Mouse (Mus musculus): ENCODE measurements around the gene Dock8. TPM values are rescaled to one million over a fixed set of nuclear protein-coding genes. Genes with fewer than 3 reads are reported as not detected.

The Dock8 gene
- polyA plus RNA-seq, 1 experiment from 2014 or later: 5.6 TPM

GRCm38 (mm10) chr19:25132322-25132721 lies 133.0 kb downstream of the Dock8 start:
- WGBS: 6% methylated on average over 4 of the region's 4 CpGs
- no peaks in the 10 kb centered on the region for H3K36me3 ChIP-seq (ENCODE audit: control insufficient read depth, insufficient read depth, low read length)
- no peak for ATAC-seq (ENCODE audit: low read depth)
- peak; percentile 23 for DNase-seq (ENCODE audit: low spot score)
- H3K4me2 ChIP-seq (ENCODE audit: low read depth, low read length): no peak overlapping the region
- no peak overlapping the region for H3K9ac ChIP-seq (ENCODE audit: low read depth, low read length)
- H3K4me1 ChIP-seq (ENCODE audit: control insufficient read depth, insufficient read depth, low read length): no peaks in the 10 kb centered on the region
- no peak overlapping the region for H3K27ac ChIP-seq (replicated peaks; ENCODE audit: low read depth, low read length)
- H3K27me3 ChIP-seq (replicated peaks; ENCODE audit: control insufficient read depth, insufficient read depth, low read length): no peaks in the 10 kb centered on the region
- no peak overlapping the region for H3K4me3 ChIP-seq (ENCODE audit: low read depth, low read length)
- no peaks in the 10 kb centered on the region for H3K9me3 ChIP-seq (ENCODE audit: control insufficient read depth, low read length)

DNA sequence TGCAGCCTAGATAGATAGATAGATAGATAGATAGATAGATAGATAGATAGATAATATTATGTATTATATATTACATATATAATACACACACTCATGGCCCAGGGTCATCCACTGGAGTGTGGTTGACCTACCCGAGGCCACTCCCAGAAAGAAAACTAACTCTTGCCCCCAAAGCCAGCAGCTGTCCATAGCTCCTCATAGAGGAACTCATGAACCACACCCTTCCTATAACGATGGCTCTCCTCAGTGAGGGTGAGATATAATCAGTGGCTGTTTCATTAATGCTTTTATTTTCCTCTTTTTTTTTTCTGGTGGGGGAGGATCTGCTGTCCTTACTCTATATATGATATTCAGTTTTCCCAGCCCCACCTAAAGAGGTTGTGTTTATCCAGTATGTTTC lies 134.6 kb downstream of the Dock8 start:
- Histone ChIP-seq H3K4me2 (ENCODE audit: low read depth, low read length) (no peak overlapping the region), H3K9ac (ENCODE audit: low read depth, low read length) (no peak overlapping the region), H3K4me1 (ENCODE audit: control insufficient read depth, insufficient read depth, low read length) (no peaks in the 10 kb centered on the region), H3K27me3 (replicated peaks; ENCODE audit: control insufficient read depth, insufficient read depth, low read length) (no peaks in the 10 kb centered on the region), H3K27ac (replicated peaks; ENCODE audit: low read depth, low read length) (no peak overlapping the region), H3K36me3 (ENCODE audit: control insufficient read depth, insufficient read depth, low read length) (no peaks in the 10 kb centered on the region), H3K9me3 (ENCODE audit: control insufficient read depth, low read length) (no peaks in the 10 kb centered on the region), H3K4me3 (ENCODE audit: low read depth, low read length) (no peak overlapping the region)
- ATAC-seq (ENCODE audit: low read depth): no peak
- WGBS: 78% methylated on average over 2 of the region's 2 CpGs
- DNase-seq (ENCODE audit: low spot score): no peak

- ATAC-seq (ENCODE audit: low read depth): no peak
- 71% methylated on average over 1 of the region's 1 CpGs for WGBS
- Histone ChIP-seq H3K4me1 (ENCODE audit: control insufficient read depth, insufficient read depth, low read length) (no peaks in the 10 kb centered on the region), H3K36me3 (ENCODE audit: control insufficient read depth, insufficient read depth, low read length) (no peaks in the 10 kb centered on the region), H3K27me3 (replicated peaks; ENCODE audit: control insufficient read depth, insufficient read depth, low read length) (no peaks in the 10 kb centered on the region), H3K9me3 (ENCODE audit: control insufficient read depth, low read length) (no peaks in the 10 kb centered on the region), H3K4me3 (ENCODE audit: low read depth, low read length) (no peak overlapping the region), H3K9ac (ENCODE audit: low read depth, low read length) (no peak overlapping the region), H3K4me2 (ENCODE audit: low read depth, low read length) (no peak overlapping the region), H3K27ac (replicated peaks; ENCODE audit: low read depth, low read length) (no peak overlapping the region)
- no peak for DNase-seq (ENCODE audit: low spot score)
Observed at GRCm38 (mm10) chr19:25136171-25136570, 136.8 kb downstream of the Dock8 start.

DNA sequence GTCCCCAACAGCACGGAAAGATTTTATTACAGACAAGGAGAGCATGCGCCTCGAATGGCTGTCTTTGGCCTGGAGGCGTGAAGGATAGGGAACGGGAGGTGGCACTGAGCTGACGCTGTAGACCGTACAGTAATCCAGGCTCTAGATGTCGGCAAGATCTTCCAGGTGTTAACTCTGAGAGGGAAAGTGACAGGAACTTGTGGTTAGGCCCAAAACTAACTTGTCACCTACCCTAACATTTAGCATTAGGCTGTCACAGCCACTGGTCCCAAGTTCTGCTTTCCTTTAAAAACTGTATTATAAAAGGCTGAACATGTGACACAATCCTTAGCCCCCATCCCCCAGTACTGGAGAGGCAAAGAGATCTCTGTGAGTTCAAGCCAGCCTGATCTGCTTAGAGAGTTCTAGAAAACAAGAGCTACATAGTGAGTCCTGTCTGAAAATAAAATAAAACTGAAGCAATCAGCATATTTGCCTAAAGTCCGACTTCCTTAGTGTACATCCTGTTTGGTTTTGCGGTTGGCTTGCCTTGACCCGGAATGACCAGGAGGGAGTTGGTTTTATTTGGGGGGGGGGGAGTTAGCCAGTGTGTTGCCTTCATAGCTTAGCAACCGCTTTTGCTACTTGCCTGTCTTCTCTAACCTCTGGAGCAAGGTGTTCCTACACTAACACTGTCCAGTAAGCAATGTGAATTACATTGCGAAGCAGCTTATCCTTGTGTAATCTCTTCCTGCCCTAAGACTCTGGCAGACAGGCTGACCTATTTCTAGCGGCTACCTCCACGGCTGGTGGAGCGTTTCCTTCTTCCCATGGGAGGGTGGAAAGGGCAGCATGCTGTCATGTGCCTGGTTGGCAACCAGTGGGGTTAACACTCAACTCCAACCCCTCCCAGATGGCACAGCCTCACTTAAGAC lies 138.8 kb downstream of the Dock8 start:
- no peaks in the 10 kb centered on the region for H3K27me3 ChIP-seq (replicated peaks; ENCODE audit: control insufficient read depth, insufficient read depth, low read length)

DNA sequence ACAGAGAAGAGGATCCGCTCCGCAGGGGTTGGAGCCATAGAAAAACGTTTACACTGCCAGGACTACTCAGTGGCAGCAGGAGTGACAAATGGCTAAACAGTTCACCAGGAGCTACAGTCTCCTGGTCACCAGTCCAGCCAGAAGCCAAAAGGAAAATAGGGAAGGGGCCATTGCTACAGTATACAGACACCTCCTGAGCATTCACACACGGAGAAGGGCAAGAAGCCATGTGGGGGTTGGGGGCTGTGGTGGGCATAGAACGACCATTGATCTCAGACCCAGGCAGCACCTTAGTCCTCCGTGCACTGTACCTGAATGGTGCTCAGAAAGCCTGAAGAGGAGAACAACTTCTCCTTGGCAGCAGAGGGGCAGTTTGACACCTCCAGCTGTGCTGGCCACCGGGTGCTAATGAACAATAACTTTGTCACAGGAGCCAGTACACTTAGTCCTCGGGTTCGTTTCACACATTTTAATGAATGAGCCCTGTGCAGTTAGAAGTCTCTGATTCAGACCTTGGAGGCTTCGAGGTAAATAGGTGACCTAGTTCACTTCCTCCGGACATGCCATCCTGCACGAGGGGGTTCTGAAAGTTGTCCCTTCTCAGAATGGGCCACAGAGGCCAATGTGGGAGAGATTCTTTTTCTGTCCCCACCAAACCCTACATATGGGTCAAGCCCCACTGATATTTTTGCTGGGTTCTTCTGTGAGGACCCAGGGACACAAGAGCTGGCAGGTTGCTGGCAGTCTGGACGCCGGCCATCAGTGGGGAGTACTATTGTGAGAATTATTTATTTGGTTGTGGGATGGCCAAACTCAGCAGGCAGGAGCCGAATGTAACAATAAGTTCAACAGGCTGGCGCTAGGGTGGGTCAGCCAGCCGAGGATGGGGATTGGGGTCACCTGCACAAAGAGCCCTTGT lies 145.0 kb downstream of the Dock8 start:
- WGBS: 51% methylated on average over 17 of the region's 17 CpGs
- DNase-seq (ENCODE audit: low spot score): no peak
- Histone ChIP-seq H3K4me3 (ENCODE audit: low read depth, low read length) (no peak overlapping the region), H3K27ac (replicated peaks; ENCODE audit: low read depth, low read length) (no peak overlapping the region), H3K9ac (ENCODE audit: low read depth, low read length) (no peak overlapping the region), H3K4me1 (ENCODE audit: control insufficient read depth, insufficient read depth, low read length) (no peaks in the 10 kb centered on the region), H3K27me3 (replicated peaks; ENCODE audit: control insufficient read depth, insufficient read depth, low read length) (no peaks in the 10 kb centered on the region), H3K9me3 (ENCODE audit: control insufficient read depth, low read length) (no peaks in the 10 kb centered on the region), H3K4me2 (ENCODE audit: low read depth, low read length) (no peak overlapping the region), H3K36me3 (ENCODE audit: control insufficient read depth, insufficient read depth, low read length) (no peaks in the 10 kb centered on the region)
- no peak for ATAC-seq (ENCODE audit: low read depth)

More for the DNA sequence above, 138.8 kb downstream of the Dock8 start:
- Histone ChIP-seq H3K36me3 (ENCODE audit: control insufficient read depth, insufficient read depth, low read length) (no peaks in the 10 kb centered on the region), H3K4me3 (ENCODE audit: low read depth, low read length) (no peak overlapping the region), H3K9ac (ENCODE audit: low read depth, low read length) (no peak overlapping the region), H3K9me3 (ENCODE audit: control insufficient read depth, low read length) (no peaks in the 10 kb centered on the region), H3K27ac (replicated peaks; ENCODE audit: low read depth, low read length) (no peak overlapping the region), H3K4me2 (ENCODE audit: low read depth, low read length) (no peak overlapping the region), H3K4me1 (ENCODE audit: control insufficient read depth, insufficient read depth, low read length) (no peaks in the 10 kb centered on the region)
- no peak for ATAC-seq (ENCODE audit: low read depth)
- no peak for DNase-seq (ENCODE audit: low spot score)
- WGBS: 68% methylated on average over 16 of the region's 16 CpGs

DNA sequence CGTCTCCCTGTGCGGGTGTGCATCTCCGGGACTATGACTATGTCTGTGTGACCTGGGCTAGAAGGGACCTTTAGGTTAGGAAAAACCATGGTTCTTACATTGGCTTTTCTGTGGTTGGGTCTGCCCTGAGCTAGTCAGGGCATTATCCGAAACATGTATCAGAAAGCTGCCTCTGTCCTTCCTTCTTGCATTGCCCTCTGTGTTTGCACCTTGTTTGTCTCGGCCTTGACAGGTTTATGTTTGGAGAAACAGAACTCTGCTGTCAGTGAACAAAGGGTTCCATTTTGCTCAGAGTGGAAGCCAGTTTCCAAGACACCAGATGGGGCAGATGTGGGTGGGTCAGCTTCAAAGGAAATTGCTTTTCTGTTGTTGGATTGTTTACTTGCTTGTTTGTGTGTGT lies 145.8 kb downstream of the Dock8 start:
- Histone ChIP-seq H3K27ac (replicated peaks; ENCODE audit: low read depth, low read length) (no peak overlapping the region), H3K4me3 (ENCODE audit: low read depth, low read length) (no peak overlapping the region), H3K27me3 (replicated peaks; ENCODE audit: control insufficient read depth, insufficient read depth, low read length) (no peaks in the 10 kb centered on the region), H3K4me2 (ENCODE audit: low read depth, low read length) (no peak overlapping the region), H3K9ac (ENCODE audit: low read depth, low read length) (no peak overlapping the region), H3K9me3 (ENCODE audit: control insufficient read depth, low read length) (no peaks in the 10 kb centered on the region), H3K36me3 (ENCODE audit: control insufficient read depth, insufficient read depth, low read length) (no peaks in the 10 kb centered on the region), H3K4me1 (ENCODE audit: control insufficient read depth, insufficient read depth, low read length) (no peaks in the 10 kb centered on the region)
- no peak for DNase-seq (ENCODE audit: low spot score)
- 53% methylated on average over 5 of the region's 5 CpGs for WGBS
- no peak for ATAC-seq (ENCODE audit: low read depth)

DNA sequence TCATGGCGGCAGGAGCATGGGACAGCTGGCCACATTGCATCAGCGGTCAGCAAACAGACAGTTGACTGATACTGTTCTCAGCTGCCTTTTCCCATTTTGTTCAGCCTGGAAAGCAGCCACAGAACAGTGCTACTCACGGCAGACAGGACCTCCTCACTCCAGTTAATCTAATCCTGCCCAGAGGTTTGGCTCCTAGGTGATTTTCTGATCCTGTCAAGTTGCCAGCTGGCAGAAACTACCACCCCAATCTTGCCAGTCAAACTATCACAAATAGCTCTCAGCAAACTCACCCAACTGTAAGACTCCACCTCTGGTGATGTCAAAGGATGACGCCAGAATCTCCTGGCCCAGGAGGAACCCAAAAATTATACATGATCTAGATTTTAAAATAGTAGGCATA lies 146.8 kb downstream of the Dock8 start:
- Histone ChIP-seq H3K4me3 (ENCODE audit: low read depth, low read length) (no peak overlapping the region), H3K27ac (replicated peaks; ENCODE audit: low read depth, low read length) (no peak overlapping the region), H3K4me1 (ENCODE audit: control insufficient read depth, insufficient read depth, low read length) (no peaks in the 10 kb centered on the region), H3K4me2 (ENCODE audit: low read depth, low read length) (no peak overlapping the region), H3K9ac (ENCODE audit: low read depth, low read length) (no peak overlapping the region), H3K27me3 (replicated peaks; ENCODE audit: control insufficient read depth, insufficient read depth, low read length) (no peaks in the 10 kb centered on the region), H3K36me3 (ENCODE audit: control insufficient read depth, insufficient read depth, low read length) (no peaks in the 10 kb centered on the region), H3K9me3 (ENCODE audit: control insufficient read depth, low read length) (no peaks in the 10 kb centered on the region)
- ATAC-seq (ENCODE audit: low read depth): no peak
- DNase-seq (ENCODE audit: low spot score): no peak
- 79% methylated on average over 4 of the region's 4 CpGs for WGBS

- H3K4me2 ChIP-seq (ENCODE audit: low read depth, low read length): no peak overlapping the region
- H3K4me3 ChIP-seq (ENCODE audit: low read depth, low read length): no peak overlapping the region
- DNase-seq (ENCODE audit: low spot score) (no peak), ATAC-seq (ENCODE audit: low read depth) (no peak)
- 52% methylated on average over 8 of the region's 8 CpGs for WGBS
- no peak overlapping the region for H3K9ac ChIP-seq (ENCODE audit: low read depth, low read length)
- H3K27ac ChIP-seq (replicated peaks; ENCODE audit: low read depth, low read length): no peak overlapping the region
- H3K36me3 ChIP-seq (ENCODE audit: control insufficient read depth, insufficient read depth, low read length): no peaks in the 10 kb centered on the region
- no peaks in the 10 kb centered on the region for H3K9me3 ChIP-seq (ENCODE audit: control insufficient read depth, low read length)
- H3K27me3 ChIP-seq (replicated peaks; ENCODE audit: control insufficient read depth, insufficient read depth, low read length): no peaks in the 10 kb centered on the region
- no peaks in the 10 kb centered on the region for H3K4me1 ChIP-seq (ENCODE audit: control insufficient read depth, insufficient read depth, low read length)
Observed at GRCm38 (mm10) chr19:25149788-25150187, 150.5 kb downstream of the Dock8 start.
